Mouse (Mus musculus) adrenal gland, adult 8-10 months (tissue): ENCODE data around the gene Lin52. TPM values are rescaled to one million over a fixed set of nuclear protein-coding genes. Genes with fewer than 3 reads are reported as not detected.

Experiments
- DNase-seq: peaks from one replicate; pipeline ENCODE4 v3.0.0; 2022
- total RNA-seq, 4 experiments: library from RNA; stranded (reverse); gene quantifications; 2 replicates each; pipeline ENCODE4 v1.2.4; 2022

Gene Lin52
- total RNA-seq, 4 experiments from 2014 or later: 17.8 to 21.3 (median 19.6) TPM

DNA sequence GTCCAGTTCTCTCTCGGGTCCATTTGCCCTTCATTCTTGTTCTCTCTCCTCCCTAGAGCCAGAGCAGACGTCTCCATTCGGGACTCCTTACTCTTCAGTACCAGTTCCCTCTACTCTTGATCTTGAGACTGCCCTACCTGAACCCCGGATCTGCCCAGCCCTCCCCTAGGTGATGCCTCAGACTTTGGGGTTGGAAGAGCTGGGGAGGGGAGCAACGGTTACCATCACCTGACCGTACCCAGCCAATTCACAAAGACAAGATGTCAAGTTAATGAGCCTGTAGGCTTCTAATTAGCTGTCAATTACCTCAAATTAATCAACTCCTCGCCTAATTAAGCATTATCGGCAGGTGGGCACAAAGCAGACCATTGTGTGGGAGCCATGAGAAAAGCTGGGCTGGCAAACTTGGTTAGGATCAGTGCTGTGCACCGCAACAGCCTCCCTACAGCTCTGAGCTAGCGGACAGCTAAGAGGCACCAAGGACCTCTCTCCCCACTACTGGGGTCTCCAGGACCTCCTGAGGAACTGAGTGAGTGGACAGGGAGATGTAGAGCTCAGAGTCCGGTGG, 90.3 kb downstream of the Lin52 start:
- DNase-seq: no peak

DNA sequence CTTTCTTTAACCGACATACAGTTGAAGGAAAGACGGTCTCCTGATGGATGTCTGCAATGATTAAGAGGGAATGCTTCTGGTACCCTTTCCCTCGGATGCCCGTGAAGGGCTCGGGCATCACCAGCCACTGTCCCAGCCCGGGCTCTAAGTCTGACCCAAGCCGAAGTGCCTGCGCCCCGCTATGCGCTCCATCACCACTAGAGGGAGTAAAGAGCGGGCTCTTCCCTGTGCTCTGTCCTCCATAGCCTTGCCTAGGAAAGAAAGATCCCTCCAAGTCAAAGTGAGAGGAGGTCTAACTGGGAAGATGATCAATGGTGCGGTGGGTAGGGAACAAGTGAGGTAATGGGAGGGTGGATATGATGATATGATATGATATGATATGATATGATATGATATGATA, 94.8 kb downstream of the Lin52 start:
- no peak for DNase-seq

DNA sequence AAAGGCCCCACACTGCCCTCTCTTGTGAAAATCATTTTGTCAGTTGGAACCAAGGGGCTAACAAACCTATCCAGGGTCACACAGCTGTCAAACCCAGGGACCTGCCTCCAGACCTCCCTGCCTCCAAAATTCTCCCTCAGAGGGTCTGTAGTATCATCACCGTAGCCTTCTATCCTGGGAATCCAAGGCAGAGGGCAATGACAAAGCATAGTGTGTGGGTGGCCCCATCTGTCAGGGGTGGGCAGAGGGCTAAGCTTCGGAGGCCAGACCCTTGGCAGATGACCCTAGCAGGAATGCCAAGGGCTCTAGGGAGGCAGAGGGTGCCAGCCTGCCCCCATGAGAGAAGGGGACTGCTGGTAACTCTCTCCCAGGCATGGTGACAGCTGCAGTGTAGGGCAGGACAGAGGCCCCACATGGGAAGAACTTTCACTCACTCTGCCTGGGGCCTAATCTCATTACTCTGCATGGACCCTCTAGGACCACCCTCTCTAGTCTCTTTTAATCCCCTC, 95.4 kb downstream of the Lin52 start:
- DNase-seq: no peak

DNA sequence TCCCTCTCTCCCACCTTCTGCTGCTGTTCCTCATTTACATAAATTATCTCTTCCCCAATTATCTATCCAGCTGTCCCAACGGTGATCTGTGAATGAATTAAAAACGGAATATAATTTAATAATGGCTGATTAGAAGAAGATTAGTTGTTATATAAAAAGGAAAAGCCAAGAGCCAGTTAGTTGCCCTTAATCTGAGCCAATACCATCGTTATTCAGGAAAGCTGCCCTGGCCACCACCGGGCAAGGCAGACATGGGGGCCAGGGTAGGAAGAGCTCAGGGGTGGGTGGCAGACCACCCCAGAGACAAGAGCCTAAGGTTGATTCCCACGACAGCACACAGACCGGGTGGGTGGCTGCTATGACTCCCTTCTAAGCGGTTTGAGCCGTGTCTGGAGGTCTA, 97.0 kb downstream of the Lin52 start:
- DNase-seq: no peak

DNA sequence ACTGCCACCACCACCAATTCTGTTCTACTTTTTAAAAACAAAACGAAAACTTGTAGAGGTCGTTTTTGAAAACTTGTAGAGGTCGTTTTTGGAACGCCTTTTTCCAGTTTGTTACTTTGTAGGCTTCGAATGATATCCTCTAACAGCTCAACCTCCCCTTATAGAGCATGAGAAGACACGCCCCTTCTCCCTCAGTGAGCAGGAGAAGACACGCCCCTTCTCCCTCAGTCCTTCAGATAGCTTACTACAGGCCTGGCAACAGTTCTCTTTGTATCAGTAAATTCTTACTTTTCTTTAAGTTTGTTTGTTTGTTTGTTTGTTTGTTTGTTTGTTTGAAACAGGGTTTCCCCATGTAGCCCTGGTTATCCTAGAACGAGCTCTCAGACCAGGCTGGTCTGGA, 104.0 kb downstream of the Lin52 start:
- no peak for DNase-seq

DNA sequence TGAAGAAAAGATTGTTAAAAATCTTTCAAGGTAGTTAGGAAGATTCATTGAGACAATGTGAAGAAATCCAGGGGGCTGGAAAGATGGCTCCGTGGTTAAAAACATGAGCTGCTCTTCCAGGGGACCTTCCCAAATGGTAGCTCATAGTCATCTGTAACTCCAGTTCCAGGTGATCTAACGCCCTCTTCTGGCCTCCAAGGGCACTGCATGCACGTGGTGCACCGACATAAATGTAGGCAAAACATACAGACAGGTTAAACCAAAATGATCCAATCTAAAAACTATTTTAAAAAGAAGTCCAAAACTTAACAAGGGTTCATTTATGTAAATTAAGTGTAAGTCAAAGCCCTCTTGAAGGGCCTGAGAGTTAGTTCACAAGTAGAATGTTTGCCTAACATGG, 111.3 kb downstream of the Lin52 start:
- DNase-seq: no peak

DNA sequence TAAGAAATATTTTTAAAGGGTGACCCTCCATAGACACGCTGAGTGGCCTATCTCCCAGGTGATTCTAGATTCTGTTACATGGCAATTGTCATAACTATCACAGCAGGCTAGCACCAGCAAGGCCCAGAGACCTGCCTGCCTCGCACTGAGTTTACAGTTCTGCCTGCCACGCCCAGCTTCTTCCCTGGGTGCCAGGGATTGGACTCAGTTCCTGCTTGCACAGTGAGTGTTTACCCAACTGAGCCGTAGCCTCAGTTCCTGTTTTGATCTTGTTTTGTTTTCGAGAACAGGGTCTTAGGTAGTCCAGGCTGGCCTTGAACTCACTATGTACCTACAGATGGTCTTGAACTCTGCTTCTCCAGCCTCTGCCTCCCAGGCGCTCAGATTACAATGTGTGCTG, 116.4 kb downstream of the Lin52 start:
- DNase-seq: no peak

DNA sequence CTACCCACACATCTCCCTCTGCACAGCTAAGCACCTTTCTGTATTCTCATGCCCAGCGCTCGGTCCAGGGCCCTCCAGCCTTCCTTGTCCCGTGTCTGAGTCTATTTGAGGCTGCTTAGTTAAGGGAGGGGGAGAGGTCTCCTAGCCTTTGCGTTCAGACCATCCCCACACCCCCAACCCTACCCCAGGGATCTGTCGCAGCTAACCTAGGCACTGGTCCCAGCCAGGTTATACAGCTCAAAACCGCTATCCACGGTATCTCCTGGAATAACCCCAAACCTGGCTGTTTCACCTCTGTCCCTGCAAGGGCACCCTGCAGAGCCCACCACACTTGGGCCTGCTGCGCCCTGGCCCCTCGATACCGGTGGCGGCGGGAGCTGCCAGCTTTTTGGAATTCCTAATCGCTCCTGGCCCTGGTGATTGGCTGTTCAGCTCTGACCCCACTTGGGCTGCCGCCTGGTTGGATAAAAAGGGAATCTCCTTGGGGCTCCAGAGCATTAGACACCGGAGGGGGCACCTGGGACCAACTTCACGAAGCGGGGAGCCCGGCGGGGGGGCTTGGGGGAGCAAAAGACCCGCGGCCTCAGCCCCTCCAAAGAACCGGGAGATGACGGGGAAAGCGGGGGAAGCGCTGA, 118.2 kb downstream of the Lin52 start, which contains the start of gene Vsx2:
Vsx2 (plus strand) TSS at position 427 of the 635 bp plus-strand sequence.
- no peak for DNase-seq

DNA sequence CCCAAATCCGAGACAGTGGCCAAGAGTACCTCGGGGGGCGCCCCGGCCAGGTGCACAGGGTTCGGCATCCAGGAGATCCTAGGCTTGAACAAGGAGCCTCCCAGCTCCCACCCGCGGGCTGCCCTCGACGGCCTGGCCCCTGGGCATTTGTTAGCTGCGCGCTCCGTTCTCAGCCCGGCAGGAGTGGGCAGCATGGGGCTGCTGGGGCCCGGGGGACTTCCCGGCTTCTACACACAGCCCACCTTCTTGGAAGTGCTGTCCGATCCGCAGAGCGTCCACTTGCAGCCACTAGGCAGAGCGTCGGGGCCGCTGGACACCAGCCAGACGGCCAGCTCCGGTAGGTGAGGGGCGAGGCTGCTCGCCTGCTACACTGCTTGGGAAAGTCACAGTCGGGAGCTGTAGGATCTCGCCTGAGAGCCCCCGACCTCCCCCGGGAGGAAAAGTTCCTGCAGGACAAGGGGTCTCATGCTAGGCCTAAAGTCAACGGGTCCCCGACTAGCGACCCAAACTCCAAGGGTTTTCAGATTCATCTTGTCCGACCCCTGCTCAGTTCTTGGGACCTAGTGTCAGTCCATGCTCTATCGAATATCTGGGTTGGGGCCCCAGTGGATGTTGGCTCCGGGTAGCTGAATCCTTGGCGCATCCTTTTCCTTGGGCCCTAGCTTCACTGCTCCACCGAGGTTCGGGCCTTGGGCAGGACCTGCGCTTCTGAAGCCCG, 118.9 kb downstream of the Lin52 start:
- DNase-seq: no peak

DNA sequence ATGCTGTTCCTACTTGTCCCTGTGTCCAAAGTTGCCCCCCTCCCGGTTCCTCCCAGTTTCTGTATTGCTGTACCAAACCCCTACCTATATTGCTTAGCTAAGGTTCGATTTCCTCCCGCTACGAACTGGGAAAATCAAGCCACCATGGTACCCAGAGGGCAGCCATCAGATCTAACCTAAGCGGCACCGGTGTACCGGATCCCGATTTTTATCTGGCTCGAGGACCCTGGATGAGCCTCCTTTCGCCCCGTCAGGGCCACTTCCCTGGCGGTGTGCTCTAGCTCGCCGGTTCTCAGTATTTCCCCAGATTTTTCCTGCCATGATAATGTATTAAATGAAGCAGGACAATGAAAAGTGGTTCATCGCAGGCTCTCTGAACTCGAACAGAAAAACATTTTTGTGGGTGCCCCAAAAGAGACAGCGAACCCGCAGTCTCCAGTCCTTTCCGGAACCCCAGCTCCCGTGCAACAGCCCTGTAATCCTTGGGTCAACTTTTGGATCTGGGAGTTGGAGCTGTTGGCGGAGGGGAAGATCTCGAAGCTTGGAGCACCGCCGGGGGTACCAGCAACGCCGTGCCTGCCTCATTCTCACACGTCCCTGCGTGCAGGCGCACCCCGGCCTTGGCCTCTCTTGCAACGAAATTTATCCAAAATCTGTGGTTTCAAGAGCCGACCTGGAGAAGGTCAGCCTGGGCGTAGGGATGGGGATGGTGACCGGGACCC, 119.6 kb downstream of the Lin52 start:
- no peak for DNase-seq

DNA sequence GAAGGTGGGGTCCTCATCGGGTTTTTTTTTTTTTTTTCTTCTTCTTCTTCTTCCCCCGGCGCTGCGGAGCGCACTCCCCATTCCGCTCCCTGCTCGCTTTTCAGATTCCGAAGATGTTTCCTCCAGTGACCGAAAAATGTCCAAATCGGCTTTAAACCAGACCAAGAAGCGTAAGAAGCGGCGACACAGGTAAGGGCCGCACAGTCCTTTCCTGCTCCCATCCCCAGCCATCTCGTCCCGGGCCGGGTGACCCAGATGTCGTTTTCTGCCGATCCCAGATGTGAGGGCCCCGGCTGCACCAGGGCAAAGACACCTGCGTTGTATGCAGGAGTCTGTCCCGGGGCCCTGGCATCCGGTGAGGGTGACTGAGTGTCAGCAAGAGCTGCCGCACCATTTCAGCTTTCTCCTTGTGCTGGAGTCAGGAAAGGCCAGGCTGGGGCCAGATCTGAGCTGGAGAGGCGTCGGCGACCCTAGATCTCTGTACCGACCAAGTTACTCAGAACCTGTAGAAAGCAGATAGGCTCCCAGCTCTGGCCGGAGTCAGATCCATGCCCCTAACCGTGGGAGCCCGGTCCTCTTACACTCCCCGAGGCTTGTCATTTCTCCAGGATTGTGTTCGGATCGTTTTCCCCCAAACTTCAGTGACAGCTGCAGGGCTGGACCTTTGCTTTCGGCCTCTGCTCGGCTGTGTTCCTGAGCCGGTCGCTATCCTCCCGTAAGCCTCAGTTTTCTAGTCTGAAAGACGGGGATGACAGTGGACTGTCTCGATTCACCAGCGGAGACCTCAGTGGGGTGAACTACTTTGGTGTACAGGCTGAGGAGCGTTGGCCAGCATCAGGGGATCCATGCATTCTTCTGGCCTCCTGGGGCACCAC, 120.5 kb downstream of the Lin52 start:
- DNase-seq: no peak

DNA sequence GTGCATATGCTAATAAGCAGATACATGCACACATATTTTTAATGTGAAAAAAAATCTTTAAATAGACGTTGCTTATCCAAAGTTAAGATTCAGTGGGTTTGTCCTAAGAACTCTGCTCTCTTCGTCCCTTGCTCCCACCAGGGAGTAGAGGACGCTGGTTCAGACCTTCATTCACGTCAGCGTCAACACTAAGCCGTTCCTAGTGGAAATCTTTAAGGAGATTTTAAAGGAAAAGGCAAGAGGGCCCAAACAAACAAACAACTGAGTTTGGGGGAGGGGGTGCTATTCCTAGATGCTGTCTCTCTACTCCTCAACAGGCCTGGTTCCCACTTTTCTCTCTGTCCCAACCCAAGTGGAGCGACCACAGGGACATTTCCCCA, 121.1 kb downstream of the Lin52 start:
- DNase-seq: no peak

DNA sequence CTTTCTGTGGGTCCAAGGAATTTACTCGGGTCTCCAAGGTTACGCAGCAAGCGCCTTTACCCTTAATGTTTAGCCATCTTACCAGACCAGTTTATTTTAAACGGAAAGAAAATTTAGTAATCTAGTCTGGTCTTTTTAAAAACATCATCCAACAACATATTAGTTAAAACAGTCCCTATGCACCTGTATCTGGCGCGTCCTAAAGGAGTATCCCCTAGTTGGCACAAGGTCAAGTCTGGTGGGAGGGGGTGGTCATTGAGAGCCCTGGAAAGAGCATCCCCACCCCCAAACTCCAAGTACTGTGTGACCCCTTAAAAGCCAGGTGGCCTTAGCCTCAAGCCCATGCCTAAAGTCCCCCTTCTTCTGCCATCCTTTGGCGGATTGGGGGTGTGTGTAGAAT, 121.9 kb downstream of the Lin52 start:
- no peak for DNase-seq

DNA sequence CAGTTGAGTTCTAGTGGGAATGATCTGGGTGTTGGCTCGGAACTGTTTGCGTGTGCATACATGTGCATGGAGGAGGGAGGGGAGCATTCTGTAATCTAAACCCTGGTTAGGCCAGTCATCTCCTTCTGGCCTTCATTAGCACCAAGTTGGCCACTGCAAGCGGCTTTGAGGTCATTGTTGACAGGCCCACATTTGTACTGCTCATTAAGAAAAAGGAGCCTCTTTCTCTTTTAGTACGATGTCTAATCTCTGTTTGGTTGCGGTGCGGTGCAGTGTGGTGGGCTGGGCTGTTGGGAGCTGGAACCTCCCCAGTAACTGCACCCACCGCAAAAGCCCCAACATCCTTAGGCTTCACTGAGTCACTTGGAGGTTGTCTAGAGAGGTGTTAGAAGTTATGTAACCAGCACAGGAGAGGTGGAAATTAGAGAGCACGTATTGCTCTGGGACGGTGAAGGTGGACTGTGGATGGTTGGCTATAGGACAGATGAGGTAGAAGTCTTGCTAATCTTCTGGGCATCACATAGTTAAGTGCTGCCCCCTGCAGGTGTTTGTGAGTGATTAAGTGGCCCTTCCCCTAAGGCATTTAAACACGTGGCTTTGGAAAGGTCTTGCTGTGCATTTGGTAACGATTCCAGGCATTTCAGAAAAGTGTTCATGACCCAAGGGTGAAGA, 126.7 kb downstream of the Lin52 start:
- no peak for DNase-seq

DNA sequence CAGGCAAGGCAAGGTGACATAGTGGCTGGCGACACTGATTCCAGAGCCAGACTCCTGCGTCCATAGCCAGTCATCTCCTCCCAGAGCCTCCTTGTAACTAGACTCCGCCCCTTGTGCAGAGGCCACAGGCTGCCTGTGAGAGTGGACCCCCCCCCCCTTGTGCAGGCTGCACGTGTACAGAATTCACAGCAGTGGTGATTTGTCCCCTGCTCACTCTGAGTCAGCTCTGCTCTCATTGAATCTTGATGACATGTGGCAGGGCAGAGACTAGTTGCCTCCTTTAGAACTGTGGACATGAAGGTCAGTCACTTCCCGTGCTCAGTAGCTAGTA, 127.2 kb downstream of the Lin52 start:
- peak; percentile 33 for DNase-seq

DNA sequence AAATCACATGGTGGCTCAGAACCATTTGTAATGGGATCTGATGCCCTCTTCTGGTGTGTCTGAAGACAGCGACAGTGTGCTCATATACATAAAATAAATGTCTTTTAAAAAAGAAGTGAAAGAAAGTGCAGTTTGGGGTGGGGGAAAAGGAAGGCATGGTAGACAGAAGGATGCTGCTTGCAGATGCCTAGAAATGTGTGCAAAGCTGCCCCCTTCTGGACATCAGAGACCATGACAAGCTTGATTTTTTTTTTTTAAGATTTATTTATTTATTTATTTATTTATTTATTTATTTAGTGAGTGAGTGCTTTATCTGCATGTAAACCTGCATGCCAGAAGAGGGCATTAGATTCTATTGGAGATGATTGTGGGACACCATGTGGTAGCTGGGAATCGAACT, 130.1 kb downstream of the Lin52 start:
- DNase-seq: no peak

DNA sequence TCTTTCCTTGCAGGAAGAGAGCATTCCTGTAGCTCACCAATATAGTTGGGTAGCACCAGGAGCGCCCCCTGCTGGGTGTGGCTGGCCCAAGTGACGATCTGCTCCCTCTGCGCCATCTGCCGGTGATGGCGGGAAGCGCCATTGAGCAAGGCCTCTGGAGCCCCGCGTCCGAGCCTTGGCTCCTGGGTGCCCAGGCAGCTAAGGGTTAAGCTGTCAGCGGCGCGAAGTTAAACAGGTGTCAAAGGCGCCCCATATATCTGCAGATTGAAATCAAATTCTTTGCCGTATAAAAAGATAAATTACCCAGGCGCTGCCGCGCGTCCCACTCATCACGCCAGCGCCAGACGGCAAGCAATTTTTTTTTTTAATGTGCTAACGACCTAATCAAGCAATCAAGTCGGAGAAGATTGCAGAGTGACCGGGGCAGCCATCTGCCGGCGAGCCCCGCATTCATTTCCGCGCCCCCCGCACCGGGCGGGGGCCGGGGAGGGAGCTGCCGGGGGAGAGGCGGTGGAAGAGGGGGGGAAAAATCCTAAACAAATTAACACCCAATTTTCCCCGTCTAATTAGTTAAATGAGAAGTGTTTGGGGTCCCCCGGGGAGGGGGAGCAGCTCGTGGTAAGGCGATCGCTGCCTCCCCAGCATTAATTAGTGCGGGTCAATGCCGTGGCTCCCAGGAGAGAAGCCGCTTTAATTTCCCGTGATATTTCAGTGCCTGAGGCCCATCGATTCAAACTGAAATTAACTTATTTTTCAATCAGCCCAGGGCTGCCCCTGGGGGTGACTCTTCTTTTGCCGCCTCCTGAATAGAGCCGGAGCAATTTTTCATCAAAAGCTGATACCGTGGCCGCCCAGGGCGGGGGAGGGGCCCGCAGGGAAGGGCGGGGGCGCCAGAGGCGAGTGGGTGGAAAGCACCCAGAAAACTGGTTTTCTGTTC, 138.9 kb downstream of the Lin52 start:
- DNase-seq: peak; percentile 78
